Mouse (Mus musculus) myocyte (in vitro differentiated cells): ENCODE data around the gene Orai2.

Source experiments
- MAX ChIP-seq: IDR thresholded peaks from one replicate; pipeline ENCODE4 v1.6.1; 2011; ENCODE audit warnings: low read depth, mild to moderate bottlenecking, control low read depth
- POLR2A ChIP-seq: IDR thresholded peaks from one replicate; pipeline ENCODE4 v1.6.1; 2011; ENCODE audit warnings: low read depth, mild to moderate bottlenecking, control low read depth, moderate library complexity; ENCODE audit not compliant: insufficient read length
- REST ChIP-seq: IDR thresholded peaks from one replicate; pipeline ENCODE4 v1.6.1; 2011; ENCODE audit warnings: mild to moderate bottlenecking, control low read depth, moderate library complexity; ENCODE audit not compliant: insufficient read depth, insufficient read length
- SRF ChIP-seq: IDR thresholded peaks from one replicate; pipeline ENCODE4 v1.6.1; 2011; ENCODE audit warnings: low read depth; ENCODE audit not compliant: control insufficient read depth, insufficient read length
- USF1 ChIP-seq: IDR thresholded peaks from one replicate; pipeline ENCODE4 v1.6.1; 2011; ENCODE audit warnings: low read depth, mild to moderate bottlenecking, control low read depth, moderate library complexity

DNA sequence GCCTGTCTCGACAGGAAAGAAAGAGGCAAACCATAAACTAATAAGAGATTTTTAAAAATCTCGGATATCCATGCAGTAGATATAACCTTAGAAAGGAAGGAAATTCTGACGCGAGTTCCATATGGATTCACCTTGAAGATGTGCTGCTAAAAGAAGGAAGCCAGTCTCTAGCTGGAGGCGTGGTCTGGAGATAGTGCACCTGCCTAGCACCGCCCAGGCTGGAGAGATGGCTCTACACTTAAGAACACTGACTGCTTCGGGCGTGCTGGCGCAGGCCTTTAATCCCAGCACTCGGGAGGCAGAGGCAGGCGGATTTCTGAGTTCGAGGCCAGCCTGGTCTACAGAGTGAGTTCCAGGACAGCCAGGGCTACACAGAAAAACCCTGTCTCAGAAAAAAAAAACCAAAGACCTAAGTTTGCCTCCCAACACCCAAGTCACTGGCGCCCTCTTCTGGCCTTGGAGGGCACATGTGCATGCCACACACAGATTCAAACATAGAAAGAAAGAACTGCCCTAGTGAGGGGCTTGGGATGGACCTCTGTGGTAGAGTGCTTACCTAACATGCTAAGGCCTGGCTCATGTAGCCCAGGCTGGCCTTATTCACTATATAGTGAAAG is 32.7 kb downstream of the Orai2 start:
- TF ChIP-seq POLR2A (no peak), SRF (no peak), MAX (no peak), REST (no peak), USF1 (no peak)
